Mouse (Mus musculus) small intestine, adult 2 months (tissue): ENCODE results near the gene Samd4b.

Experiments
- CTCF ChIP-seq: fragments of 200-500 bp; IDR thresholded peaks from 2 replicates; pipeline ENCODE4 v1.5.1; 2012; ENCODE audit warnings: low read depth, mild to moderate bottlenecking, control low read depth, inconsistent platforms, low read length, moderate library complexity, mixed read lengths; ENCODE audit not compliant: insufficient replicate concordance, insufficient read length; ENCODE audit errors: extremely low read depth
- POLR2A ChIP-seq: fragments of 200-500 bp; IDR thresholded peaks from 2 replicates; pipeline ENCODE4 v1.6.1; 2012; ENCODE audit warnings: low read depth, mild to moderate bottlenecking, control low read depth, inconsistent platforms, low read length, moderate library complexity

DNA sequence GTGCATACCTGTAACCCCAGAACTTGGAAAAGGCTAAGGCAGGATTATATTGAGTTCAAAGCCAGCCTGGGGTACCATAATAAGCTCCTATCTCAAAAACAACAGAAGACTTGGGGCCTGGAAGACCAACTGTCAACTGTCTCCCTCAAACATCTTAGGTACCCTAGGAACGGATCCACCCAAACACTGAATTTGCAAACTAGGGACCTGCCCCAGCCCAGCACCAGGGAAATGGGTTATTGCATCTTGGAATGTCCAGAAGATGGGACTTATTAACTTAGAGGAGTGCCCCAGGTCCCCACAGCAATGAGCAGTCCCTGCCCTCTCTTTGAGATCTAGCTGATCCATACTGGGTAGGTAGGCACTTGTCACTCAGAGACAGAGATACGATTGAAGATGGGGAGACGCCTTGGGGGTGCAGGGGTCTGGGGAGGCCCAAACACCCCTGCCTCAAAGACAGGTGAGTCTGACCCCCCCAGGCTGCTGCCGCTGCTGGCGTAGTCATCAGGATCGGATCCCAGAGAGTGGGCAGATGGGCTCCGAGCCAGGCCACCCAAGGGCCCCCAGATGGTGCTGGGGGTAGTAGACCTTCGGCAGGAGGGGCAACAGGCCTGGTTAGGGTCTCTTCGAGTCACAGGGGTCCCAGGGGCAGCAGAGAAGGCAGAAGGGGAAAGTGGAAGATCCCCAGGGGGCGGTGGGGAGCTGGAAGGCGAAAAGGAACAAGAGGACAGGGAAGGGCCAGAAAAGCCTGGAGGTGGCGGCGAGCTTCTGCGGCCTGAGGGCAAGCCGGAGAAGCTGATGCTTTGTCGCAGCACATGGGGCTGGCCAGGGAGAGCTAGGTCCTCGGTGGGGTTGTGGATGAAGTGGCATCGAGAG is 220.5 kb downstream of the Samd4b start:
- TF ChIP-seq CTCF, result no peak
- no peak for TF ChIP-seq POLR2A
